Mouse (Mus musculus) brain, embryonic 18.5 days (tissue): ENCODE data around the gene Kirrel3.

Experiments
- DNase-seq: peaks from one replicate; pipeline ENCODE4 v3.0.0-alpha.2; 2012; ENCODE audit warnings: low read depth, low spot score

Kirrel3 gene

GRCm38 (mm10) chr9:34750887-34751286, 265.2 kb downstream of the Kirrel3 start:
- no peak for DNase-seq

- no peak for DNase-seq
Measured at GRCm38 (mm10) chr9:34752076-34752800, 266.5 kb downstream of the Kirrel3 start.

GRCm38 (mm10) chr9:34752801-34753170, 267.1 kb downstream of the Kirrel3 start:
- DNase-seq: no peak

DNA sequence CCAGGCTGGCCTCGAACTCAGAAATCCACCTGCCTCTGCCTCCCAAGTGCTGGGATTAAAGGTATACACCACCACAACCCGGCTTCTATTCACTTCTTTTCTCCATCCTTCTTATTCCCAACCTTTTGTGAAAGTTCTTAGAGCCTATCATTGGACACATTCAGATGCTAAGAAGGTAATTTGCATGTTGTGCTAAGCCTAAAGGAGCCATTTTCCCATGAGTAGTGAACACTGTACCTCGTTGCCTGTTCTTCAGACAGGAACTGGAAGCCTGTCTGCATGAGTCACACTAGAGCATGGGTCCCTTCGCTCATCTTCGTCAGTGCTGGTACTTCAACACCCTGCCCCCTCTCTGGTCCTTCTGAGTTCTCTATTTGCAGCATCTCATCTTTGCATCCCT, 268.2 kb downstream of the Kirrel3 start:
- DNase-seq: no peak

- no peak for DNase-seq
Measured at GRCm38 (mm10) chr9:34754523-34755097, 268.9 kb downstream of the Kirrel3 start.

DNA sequence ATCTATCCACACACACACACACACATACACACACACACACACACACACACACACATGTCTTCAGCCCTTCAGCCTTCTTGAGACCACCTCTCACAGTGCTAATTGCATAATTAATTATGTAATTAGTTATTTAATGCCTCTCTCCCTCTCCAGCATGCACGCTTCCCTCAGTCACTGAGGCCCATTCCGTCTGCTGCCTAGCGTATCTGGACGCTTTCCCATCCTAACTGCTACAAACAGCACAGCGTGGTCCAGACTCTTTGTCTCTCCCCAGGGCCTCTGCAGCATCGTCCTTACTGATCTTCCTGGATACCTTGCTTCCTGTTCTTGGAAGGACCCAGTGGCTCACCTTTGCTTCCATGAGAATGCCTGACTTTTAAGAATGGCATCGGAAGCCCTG, 270.4 kb downstream of the Kirrel3 start:
- no peak for DNase-seq

- DNase-seq: no peak
Measured at GRCm38 (mm10) chr9:34758925-34759324, 273.2 kb downstream of the Kirrel3 start.

GRCm38 (mm10) chr9:34760521-34760920, 274.8 kb downstream of the Kirrel3 start:
- no peak for DNase-seq

DNA sequence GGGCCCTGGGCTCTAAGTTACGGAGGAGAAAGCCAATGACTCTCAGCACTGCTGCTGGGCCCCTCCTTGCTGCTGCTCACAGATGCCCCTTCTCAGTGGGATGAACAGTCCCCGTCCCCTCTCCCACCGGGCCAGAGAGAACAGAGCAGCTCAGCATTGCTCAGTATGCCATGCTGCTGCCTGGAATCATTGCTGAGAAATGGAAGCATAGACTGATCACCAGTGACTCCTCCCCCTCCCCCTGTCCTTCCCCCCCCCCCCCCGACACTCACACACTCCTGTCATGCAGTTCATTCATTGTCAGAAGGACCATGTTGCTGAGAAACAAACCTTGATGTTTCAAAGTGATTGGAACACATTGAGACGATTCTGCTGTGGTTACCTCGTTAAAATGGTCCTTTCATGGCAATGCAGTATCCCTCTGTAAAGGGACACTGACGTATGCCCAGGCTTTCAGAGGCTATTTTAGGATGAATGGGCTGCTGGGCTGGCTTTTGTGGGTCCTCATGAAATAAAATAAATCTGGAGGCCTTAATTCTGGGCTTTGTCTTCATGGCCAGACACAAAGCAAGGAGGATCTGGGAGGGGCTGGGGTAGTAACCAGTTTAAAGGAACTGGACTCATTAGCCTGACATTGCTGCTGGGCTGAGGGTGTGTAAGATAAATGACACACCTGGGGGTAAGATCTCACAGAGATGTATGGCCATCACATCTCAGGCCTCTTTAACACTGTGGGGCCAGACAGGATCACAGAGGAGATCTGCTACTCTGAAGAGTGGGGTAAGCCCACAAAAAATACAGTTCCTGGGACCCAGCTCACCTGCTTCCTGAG, 281.3 kb downstream of the Kirrel3 start:
- no peak for DNase-seq

DNA sequence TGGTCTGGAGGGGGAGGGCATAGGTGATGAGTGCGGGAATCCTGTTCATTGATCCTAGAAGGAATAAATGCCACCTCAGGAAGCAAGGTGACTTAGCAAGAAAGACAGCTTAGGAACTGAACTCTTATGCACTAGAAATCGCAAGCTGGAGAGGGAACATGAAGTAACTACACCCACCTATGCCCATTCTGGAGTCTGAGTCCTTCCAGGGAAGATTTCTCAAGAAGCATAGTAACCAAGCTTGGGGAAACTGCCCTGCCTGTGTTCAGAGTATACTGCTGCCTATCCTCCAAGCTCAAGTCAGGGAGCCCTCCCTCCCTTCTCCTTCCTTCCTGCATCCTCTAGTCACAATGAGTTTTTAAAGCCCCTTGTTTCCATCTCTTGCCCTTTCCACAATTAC, 283.3 kb downstream of the Kirrel3 start:
- DNase-seq: no peak

DNA sequence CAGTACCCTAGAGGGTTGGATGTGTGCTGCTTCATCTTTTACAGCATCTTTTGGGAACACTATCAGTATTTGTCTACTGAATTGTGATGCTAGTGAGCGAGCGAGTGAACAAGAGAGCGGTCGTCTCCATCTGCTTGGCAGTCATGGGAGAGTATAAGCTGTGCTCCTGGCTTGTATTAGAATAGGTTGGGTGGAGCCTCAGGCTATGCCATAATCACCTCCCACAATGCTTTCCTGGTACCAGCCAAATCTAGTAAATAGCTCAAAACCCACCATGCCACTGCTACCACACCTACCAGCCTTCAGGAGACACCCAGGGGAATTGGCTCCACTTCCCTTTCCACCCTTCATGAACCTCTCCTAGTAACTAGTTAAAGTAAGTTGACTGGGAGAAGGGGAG, 285.3 kb downstream of the Kirrel3 start:
- no peak for DNase-seq

GRCm38 (mm10) chr9:34771401-34771800, 285.7 kb downstream of the Kirrel3 start:
- no peak for DNase-seq

DNA sequence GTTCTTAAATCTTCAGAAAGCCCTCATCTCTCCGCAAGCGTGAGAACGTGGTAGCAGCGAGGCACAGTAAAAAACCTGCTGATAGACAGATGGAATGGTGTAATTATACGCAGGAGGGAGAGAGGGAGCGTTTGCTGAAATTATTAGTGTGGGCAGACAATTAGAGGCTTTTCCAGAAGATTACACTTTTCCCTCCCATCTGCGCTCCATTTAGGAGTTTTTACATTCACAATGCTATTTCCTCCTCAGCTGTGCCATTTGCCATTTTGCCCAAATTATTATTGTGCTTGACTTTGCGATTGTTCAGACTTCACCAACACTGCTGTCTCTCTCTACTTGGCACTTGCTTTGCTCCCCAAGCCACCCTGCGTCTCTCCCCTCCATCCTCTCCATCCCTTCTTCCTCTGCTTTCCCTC, 286.3 kb downstream of the Kirrel3 start:
- DNase-seq: peak; percentile 47

DNA sequence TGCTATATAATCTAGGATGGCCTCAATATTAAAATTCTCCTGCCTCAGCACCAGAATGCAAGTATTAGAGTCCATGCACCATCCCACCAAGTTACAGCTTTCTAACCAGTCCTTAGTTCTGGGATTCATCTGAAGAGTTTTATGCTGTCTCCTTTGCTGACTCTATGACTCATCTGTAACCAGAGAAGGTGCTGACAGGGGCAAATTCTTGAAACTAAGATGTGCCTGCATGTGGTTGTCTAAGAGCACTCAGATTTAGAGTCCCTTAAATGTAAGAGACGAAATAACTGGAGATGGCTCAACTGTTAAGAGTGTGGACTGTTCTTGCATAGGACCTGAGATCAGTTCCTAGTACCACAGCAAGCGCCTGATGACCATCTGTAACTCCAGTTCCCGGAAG, 295.7 kb downstream of the Kirrel3 start:
- no peak for DNase-seq

GRCm38 (mm10) chr9:34787915-34788314, 302.2 kb downstream of the Kirrel3 start:
- no peak for DNase-seq

- DNase-seq: no peak
Measured at GRCm38 (mm10) chr9:34795226-34795625, 309.5 kb downstream of the Kirrel3 start.

GRCm38 (mm10) chr9:34797688-34798339, 312.1 kb downstream of the Kirrel3 start:
- DNase-seq: no peak

GRCm38 (mm10) chr9:34801662-34802061, 316.0 kb downstream of the Kirrel3 start:
- no peak for DNase-seq

DNA sequence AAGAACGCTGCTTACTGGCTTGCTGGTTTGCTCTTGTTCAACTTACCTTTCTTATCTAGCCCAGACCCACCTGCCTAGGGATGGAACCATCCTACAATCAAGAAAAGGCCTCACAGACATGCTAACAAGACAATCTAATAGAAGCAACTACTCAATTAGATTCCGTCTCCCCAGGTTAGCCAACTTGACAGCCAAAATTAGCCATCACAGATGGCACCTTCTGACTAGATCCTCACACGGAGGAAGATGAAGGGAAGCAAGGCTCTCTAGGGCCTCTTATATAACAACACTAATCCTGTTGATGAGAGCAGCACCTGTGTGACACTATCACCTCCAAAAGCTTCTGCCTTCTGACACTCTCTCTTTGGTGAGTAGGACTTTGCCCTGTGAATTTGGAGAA, 321.2 kb downstream of the Kirrel3 start:
- DNase-seq: no peak

- DNase-seq: no peak
Measured at GRCm38 (mm10) chr9:34809993-34810513, 324.4 kb downstream of the Kirrel3 start.

DNA sequence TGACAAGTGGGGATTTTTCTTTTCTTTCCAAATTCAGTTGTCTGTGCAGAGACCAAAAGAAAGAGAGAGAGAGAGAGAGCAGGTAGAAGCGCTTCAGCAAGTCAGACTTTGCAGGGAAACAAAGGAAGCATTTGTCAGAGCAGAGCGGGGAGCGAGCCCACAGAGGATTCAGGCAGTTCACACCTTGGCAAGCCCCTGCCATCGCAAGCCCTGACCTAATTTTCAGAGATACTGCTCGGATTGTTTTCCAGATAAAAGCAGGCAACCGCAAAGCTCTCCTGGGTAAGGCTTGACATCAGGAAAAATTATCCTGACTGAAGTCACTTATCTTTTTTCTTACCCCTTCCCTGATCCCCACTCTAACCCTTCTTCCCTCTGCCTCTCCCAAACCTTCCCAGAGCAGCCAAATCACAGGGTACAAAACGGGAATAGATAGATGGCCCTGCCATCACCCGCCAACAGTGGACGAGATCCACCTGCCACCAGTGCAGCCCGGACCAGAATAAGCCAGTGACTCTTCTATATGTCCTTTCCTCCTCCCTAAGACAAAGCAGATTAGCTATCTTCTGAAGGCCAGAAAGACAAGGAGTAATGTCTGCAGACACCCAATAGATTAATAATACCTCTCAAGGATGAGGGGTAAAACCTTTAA, 332.8 kb downstream of the Kirrel3 start:
- no peak for DNase-seq
